Mouse (Mus musculus) olfactory bulb, adult 2 months (tissue): ENCODE data around the gene Syne3. TPM values are rescaled to one million over a fixed set of nuclear protein-coding genes. Genes with fewer than 3 reads are reported as not detected.

ENCODE experiments used
- H3K27ac ChIP-seq: fragments of 200-500 bp; 2 replicates; pipeline ENCODE4 v1.5.1; 2012; ENCODE audit warnings: low read depth, low read length; ENCODE audit not compliant: insufficient read depth
- H3K4me1 ChIP-seq: fragments of 200-500 bp; 2 replicates; pipeline ENCODE4 v1.6.1; 2012; ENCODE audit warnings: low read length; ENCODE audit not compliant: control insufficient read depth, insufficient read depth
- H3K4me3 ChIP-seq: fragments of 200-500 bp; 2 replicates; pipeline ENCODE4 v1.5.1; 2012; ENCODE audit warnings: mild to moderate bottlenecking, low read depth, low read length, moderate library complexity; ENCODE audit not compliant: insufficient read depth
- CTCF ChIP-seq: fragments of 200-500 bp; IDR thresholded peaks from 2 replicates; pipeline ENCODE4 v1.5.1; 2012; ENCODE audit warnings: low read depth, mild to moderate bottlenecking, low read length, moderate library complexity; ENCODE audit not compliant: insufficient read depth
- POLR2A ChIP-seq: fragments of 200-500 bp; IDR thresholded peaks from 2 replicates; pipeline ENCODE4 v1.6.1; 2012; ENCODE audit warnings: mild to moderate bottlenecking, low read depth, low read length, moderate library complexity; ENCODE audit not compliant: insufficient read depth
- WGBS: fragments of 180-500 bp; shearing (Covaris S2); methylation state at CpG from one replicate; pipeline ENCODE4 v1.1.7; 2018; 5-methylcytosine and 5-hydroxymethylcytosine counted together
- polyA plus RNA-seq: library from polyadenylated mRNA; stranded (reverse); fragments of >200 nt; gene quantifications from 2 replicates; pipeline ENCODE4 v1.2.4, GENCODE M21; 2012; ENCODE audit warnings: low replicate concordance; ENCODE audit not compliant: missing spikeins, insufficient read depth, insufficient read length

Syne3 gene
- polyA plus RNA-seq, 1 experiment = not detected

DNA sequence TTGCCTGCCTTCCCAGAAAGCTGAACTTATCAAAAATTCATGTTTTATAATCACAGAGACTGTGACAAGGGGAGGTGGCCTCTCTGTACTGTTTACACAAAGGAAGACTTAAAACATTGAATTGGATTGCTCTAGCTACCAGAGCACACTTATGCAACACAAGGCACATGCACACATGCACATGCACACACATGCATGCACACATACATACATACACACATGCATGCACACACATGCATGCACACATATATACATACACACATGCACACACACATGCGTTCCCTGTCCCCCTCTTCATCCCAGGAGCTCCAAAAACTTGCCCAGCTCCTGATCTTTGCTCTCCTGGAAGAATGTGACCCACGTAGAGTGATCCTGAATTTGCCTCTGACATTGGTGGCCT is 83.8 kb downstream of the Syne3 start:
- 93% methylated on average over 2 of the region's 2 CpGs for WGBS
- Histone ChIP-seq H3K4me1 (peaks cover 32% of the 10 kb centered on the region), H3K4me3 (no peak overlapping the region), H3K27ac (no peak overlapping the region)
- no peak for TF ChIP-seq CTCF
- TF ChIP-seq POLR2A = no peak

DNA sequence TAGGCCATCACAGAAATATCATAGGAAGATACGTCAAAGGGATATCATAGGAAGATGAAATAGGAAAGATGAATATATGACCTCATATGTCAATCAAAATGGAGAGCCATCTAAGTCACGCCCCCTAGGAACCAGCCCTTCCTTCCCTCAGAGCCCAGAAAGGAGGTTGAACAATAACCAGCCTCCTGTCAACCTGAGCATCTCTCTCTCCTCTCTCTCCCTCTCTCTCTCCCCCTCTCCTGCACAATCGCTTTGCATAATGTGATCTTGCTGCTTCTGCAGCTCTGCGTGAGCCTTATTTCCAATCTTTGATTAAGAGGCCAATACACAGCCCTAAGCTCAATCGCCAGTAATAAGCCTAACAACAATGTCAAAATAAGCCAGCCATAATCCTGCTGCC is 84.6 kb downstream of the Syne3 start:
- H3K27ac ChIP-seq = no peak overlapping the region
- H3K4me3 ChIP-seq = no peak overlapping the region
- 67% methylated on average over 5 of the region's 5 CpGs for WGBS
- H3K4me1 ChIP-seq = peaks cover 32% of the 10 kb centered on the region
- TF ChIP-seq CTCF (no peak), POLR2A (no peak)

DNA sequence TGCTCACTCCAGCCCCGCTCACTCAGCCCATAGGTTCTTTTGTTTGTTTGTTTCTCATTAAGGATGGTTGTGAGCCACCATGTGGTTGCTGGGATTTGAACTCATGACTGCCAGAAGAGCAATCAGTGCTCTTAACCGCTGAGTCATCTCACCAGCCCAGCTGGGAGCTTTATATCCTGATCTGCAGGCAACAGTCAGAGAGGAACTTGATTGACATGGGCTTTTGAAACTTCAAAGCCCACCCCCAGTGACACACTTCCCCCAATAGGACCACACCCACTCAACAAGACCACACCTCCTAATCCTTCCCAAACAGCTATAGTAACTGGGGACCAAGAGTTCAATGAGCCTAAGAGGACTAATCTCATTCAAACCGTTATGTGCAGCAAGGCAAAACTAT is 85.1 kb downstream of the Syne3 start:
- no peak for TF ChIP-seq POLR2A
- no peak for TF ChIP-seq CTCF
- Histone ChIP-seq H3K4me3 (no peak overlapping the region), H3K27ac (no peak overlapping the region), H3K4me1 (peaks cover 32% of the 10 kb centered on the region)
- WGBS = 86% methylated on average over 3 of the region's 3 CpGs

DNA sequence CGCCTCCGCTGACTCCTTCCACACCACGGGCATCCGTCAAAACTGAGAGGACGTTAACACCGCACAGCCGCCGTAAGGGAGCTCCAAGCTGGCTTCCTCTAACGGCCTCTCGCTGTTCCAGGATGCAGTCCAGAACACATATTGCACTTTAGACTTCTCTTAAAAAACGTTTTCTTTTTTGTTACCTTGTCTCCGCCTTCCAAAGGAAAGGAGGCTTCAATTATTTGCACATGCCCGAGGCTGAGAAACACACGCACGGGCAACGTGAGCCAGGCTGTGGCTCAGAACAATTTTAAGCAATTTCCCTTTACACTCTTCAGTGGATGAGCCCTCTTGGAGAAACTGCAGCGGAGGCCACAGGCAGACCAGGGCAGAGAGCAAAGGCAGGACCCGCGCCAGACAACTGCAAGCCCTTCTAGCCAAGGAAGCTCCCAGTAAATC is 85.6 kb downstream of the Syne3 start:
- WGBS = 52% methylated on average over 19 of the region's 19 CpGs
- H3K4me1 ChIP-seq = peaks cover 32% of the 10 kb centered on the region
- H3K27ac ChIP-seq = no peak overlapping the region
- H3K4me3 ChIP-seq = no peak overlapping the region
- no peak for TF ChIP-seq POLR2A
- no peak for TF ChIP-seq CTCF

DNA sequence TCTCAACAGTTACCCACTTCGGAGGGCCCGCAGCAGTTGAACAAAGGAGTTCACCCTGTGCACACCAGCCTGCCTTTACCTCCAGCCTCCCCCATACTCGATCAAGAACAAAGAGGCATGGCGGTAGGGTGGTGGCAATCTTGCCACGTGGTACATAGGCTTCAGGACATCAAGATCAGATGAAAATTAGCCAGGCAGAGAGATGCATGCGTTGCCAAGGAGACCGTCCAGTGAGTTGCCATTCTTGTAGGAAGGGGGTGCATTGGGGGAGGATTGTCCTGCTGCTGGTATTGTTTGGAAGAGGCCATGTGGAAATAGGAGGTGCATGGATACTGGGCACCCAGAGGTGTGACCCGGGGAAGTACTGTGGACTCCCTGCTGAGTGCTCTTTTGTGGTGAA is 87.0 kb downstream of the Syne3 start:
- H3K27ac ChIP-seq = no peak overlapping the region
- TF ChIP-seq CTCF (no peak), POLR2A (no peak)
- WGBS = 24% methylated on average over 8 of the region's 8 CpGs
- peaks cover 32% of the 10 kb centered on the region for H3K4me1 ChIP-seq
- no peak overlapping the region for H3K4me3 ChIP-seq

DNA sequence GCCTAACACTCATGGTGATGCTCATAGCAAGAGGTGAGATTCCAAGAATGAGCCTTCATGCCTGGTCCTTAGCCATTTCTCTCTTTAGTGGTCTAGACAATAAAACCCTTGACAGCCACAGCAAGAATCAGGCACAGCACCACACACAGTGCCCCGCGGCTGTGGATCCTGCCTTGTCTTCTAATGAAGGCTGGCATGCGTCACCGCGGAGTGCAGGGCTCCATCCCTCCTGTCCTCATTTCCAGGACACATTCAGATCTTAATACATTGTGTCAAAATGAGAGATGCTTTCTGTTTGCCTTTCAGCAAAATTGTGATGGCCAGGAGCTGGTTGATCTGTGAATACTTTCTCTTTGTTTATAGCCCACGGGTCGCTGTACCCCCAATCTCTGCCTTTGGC is 88.5 kb downstream of the Syne3 start:
- H3K4me3 ChIP-seq = no peak overlapping the region
- no peak for TF ChIP-seq POLR2A
- TF ChIP-seq CTCF = no peak
- no peak overlapping the region for H3K27ac ChIP-seq
- H3K4me1 ChIP-seq = peaks cover 27% of the 10 kb centered on the region
- WGBS = 85% methylated on average over 7 of the region's 7 CpGs

DNA sequence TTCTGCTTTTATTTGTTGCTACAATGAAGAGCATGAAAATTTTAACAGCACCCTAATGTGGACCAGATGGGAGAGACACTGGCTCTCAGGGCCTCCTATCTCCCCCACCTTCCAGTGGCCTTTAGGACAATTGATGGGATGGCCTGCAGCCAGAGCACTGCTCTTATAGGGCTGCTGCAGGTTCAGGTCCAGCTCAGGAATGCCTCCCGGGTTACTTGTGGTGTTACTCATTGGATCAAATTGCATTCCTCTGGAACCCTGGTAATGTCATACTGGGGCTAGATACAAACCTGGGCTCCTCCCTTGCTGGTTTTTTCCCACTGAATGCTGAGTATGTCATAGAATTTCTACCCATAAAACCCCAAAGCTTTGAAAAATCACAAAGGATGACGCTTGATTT is 90.4 kb downstream of the Syne3 start:
- Histone ChIP-seq H3K27ac (no peak overlapping the region), H3K4me3 (no peak overlapping the region), H3K4me1 (peaks cover 20% of the 10 kb centered on the region)
- TF ChIP-seq CTCF = no peak
- no peak for TF ChIP-seq POLR2A
- WGBS = 87% methylated on average over 2 of the region's 2 CpGs

DNA sequence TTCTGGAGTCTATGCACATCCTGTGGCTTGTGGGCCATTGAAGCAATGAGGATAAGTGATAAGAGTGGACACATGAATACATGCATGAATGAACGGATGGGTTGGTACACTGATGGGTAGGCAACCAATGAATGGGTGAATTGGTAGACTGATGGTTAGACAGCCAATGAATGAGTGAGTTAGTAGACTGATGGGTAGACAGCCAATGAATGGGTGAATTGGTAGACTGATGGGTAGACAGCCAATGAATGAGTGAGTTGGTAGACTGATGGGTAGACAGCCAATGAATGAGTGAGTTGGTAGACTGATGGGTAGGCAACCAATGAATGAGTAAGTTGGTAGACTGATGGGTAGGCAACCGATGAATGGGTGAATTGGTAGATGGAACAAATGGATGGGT is 91.7 kb downstream of the Syne3 start:
- peaks cover 10% of the 10 kb centered on the region for H3K4me1 ChIP-seq
- H3K4me3 ChIP-seq = no peak overlapping the region
- WGBS = 97% methylated on average over 2 of the region's 2 CpGs
- H3K27ac ChIP-seq = no peak overlapping the region
- TF ChIP-seq POLR2A (no peak), CTCF (no peak)

DNA sequence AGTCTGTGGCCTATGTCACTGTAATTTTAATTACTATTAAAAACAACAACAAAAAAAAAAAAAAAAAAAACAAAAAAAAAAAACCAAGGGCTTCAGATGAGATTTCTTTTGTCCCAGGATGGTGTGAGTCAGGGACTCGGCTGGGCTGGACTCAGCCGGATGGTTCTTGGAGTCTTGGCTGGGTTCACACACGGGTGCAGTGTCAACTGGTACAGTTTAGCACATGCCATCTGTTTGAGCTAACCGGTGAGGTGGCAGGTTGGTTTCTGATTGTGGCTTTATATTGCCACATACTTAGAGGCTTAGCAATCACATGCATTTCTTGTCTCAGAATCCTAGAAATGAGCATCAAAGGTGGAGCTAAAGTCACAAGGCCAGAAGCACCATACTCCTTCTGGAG is 92.3 kb downstream of the Syne3 start:
- TF ChIP-seq POLR2A (no peak), CTCF (no peak)
- Histone ChIP-seq H3K4me1 (peaks cover 9% of the 10 kb centered on the region), H3K4me3 (no peak overlapping the region), H3K27ac (no peak overlapping the region)
- 92% methylated on average over 4 of the region's 4 CpGs for WGBS

DNA sequence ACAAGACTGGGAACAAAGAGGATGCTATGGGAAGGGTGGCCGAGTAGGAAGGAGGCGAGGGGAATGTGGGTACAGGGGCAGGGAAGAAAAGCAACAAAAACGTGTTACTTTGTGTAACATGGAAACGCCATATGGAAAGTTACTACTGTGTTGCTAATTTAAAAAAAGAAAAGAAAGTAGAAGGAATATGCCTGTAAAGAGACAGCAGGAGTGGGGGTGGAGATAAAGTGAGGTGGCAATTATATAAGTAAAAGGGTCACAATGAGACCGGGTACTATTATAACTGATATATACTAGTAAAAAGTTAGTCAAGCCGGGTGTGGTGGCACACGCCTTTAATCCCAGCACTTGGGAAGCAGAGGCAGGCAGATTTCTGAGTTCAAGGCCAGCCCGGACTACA is 92.8 kb downstream of the Syne3 start:
- Histone ChIP-seq H3K27ac (no peak overlapping the region), H3K4me3 (no peak overlapping the region), H3K4me1 (peaks cover 11% of the 10 kb centered on the region)
- 88% methylated on average over 8 of the region's 8 CpGs for WGBS
- TF ChIP-seq CTCF (no peak), POLR2A (no peak)
